Mouse (Mus musculus) B cell, adult 62 days (primary cell): ENCODE results near the gene Gusb. TPM values are rescaled to one million over a fixed set of nuclear protein-coding genes. Genes with fewer than 3 reads are reported as not detected.

Experiments used
- total RNA-seq: library from RNA; stranded (reverse); gene quantifications from 4 replicates; pipeline ENCODE4 v1.2.4, GENCODE M21; 2023

Gusb gene
- 27.6 to 32.9 TPM (median 30.2 TPM) in 4 replicates for total RNA-seq

DNA sequence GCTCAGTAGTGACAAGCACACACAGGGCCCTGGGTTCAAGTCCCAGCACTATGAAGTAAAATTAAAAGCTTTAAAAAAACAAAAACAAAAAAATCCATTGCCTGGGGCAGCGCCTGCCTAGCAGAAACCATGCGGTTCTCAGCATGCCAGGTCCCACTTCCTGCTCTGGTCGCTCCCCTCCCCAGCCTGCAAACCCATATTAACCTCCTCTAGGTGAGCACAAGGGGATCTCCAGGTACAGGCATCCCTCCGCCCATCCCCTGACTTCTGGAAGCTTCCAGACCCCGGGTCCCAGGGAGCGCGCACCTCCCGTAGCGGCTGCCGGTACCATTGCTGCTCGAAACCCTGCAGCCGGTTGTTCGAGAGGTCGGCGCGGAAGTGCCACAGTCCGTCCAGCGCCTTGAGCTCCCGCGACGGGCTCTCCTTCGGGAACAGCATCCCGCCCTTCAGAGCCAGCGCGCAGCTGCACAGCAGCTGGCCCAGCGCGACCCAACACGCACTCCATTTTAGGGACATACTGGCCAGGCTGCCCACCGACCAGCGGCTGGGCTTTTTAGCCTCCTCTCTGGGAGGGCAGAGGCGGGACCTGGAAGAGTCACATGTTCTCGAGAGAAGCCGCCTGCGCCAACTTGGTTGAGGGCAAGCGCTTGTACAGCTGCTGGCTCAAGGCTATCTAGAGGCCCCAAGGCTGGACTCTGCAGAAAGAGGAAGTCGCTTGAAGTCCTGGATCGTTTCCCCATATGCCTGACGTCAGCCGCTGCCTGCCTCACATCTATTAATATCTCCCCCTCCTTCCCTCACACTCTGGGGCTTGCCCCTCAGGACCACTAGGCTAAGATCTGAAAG, at the start of gene Gusb:
Gene Gusb (minus strand): TSS at position 749 of the 846 bp plus-strand sequence.

DNA sequence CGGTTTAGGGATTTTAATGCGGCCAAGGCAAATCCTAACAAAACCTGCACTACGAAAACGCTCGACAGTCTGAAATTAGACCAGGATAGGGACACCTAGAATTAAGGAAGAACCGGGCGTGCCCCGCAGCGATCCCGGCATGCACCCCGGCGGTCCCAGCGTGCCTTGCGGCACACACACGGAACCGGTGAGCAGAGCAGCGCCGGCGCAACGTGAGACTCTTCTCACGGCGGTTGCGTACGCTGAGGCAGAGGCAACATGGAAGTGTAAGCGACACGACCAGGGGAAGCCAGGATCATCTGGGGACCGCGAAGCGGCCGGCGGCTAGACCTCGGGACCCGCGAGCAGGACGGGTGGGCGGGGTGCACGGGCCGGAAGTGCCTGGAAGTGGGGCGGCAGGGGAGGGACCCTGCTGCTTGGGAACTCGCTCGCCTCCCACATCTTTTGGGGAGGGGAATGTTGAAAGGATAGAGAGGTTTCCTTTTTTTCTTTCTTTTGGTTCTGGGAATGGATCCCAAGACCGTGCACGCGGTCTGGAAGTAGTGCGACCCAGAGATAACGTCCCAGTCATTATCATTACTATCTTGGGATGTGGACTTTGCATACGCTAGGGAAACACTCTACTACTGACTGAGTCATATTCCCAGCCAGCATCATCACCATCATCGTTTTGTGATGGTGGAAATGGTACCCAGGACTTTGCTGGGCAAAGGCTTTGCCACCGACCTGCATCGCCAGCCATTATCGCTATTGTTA, 26.5 kb upstream of the Gusb start, which contains the start of the genes Asl and Crcp:
Gene Asl (minus strand): TSS at position 106 of the 756 bp plus-strand sequence.
Gene Crcp (plus strand): TSS at position 149 of the 756 bp plus-strand sequence.

DNA sequence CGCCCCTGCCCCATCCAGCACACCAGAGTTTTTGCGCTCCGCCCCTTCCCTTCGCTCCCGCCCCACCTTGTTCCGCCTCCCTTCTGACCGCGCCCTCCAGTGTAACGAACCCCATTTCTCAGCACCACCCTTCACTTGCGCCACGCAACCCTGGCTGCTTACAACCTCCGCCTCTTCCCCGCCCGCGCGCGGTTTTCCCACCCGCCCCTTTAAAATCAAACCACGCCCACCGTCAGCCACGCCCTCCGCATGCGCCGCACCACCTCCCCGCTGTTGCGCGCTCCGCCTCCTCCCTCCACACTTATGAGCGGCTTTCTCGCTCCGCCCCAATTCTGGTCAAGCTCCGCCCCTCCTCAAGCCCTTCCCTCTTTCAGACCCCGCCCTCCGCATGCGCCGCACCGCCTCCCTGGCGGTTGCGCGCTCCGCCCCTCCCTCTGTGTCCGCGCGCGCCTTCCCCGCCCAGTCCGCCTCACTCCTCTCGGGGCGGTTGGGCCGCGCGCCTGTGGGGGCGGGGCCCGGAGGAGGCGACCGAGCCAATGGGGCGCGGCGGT, 61.3 kb downstream of the Gusb start, which contains the start of gene Vkorc1l1:
Gene Vkorc1l1 (plus strand): TSS at position 476 of the 551 bp plus-strand sequence.

Other genes with a start within 250 kb of the Gusb start
- 11.4 to 15.4 TPM (median 11.7 TPM) in 4 replicates for gene Psph, start 215.6 kb downstream of the Gusb start, total RNA-seq
- 10.2 to 20.7 TPM (median 13.7 TPM) in 4 replicates for gene Sumf2, start 156.1 kb downstream of the Gusb start, total RNA-seq
- gene Chchd2, start 115.6 kb downstream of the Gusb start, total RNA-seq = 137 to 164 TPM (median 155 TPM) in 4 replicates
- gene Zbed5, start 107.3 kb downstream of the Gusb start, total RNA-seq = 0.91 to 2.2 TPM (median 1.5 TPM) in 4 replicates
- 0.33 to 1.2 TPM (median 0.77 TPM) in 4 replicates for gene Phkg1, start 104.5 kb downstream of the Gusb start, total RNA-seq
- gene Nupr1l, start 94.5 kb downstream of the Gusb start, total RNA-seq = 0.60 to 4.2 TPM (median 2.5 TPM) in 4 replicates
- 10.5 to 12.7 TPM (median 12.3 TPM) in 4 replicates for gene Vkorc1l1, start 61.1 kb downstream of the Gusb start, total RNA-seq
- gene Asl, start 26.2 kb upstream of the Gusb start, total RNA-seq = 15.4 to 20.7 TPM (median 16.7 TPM) in 4 replicates
- 23.7 to 27.2 TPM (median 26.9 TPM) in 4 replicates for gene Crcp, start 26.2 kb upstream of the Gusb start, total RNA-seq
- 33.8 to 42.7 TPM (median 39.5 TPM) in 4 replicates for gene Tpst1, start 70.3 kb upstream of the Gusb start, total RNA-seq
- gene Kctd7, start 141.8 kb upstream of the Gusb start, total RNA-seq = 2.6 to 3.7 TPM (median 3.3 TPM) in 4 replicates
- 78.7 to 89.0 TPM (median 87.8 TPM) in 4 replicates for gene Rabgef1, start 168.7 kb upstream of the Gusb start, total RNA-seq
- 60.6 to 76.6 TPM (median 67.5 TPM) in 4 replicates for gene Tmem248, start 214.0 kb upstream of the Gusb start, total RNA-seq